Mouse (Mus musculus) gastrocnemius, postnatal 14 days (tissue): ENCODE results near the gene Stk11. TPM values are rescaled to one million over a fixed set of nuclear protein-coding genes. Genes with fewer than 3 reads are reported as not detected.

Source experiments
- DNase-seq: peaks from one replicate; pipeline ENCODE4 v3.0.0; 2021; ENCODE audit warnings: mixed read lengths
- intact Hi-C: fragments of 180-260 bp; cut with DNase I; formaldehyde crosslinking; loops from one replicate; pipeline ENCODE4 v1.15.1; 2025; ENCODE audit warnings: low total_unique reads
- total RNA-seq, 2 experiments: library from RNA; stranded (reverse); gene quantifications; 2 replicates each; pipeline ENCODE4 v1.2.3; 2021

Gene Stk11
- total RNA-seq, 2 experiments from 2014 or later, result 87.6 to 98.0 TPM

GRCm38 (mm10) chr10:80151211-80152034 is 35.8 kb downstream of the Stk11 start:
- intact Hi-C loops, result no loop called here
- DNase-seq, result peak; percentile 65

DNA sequence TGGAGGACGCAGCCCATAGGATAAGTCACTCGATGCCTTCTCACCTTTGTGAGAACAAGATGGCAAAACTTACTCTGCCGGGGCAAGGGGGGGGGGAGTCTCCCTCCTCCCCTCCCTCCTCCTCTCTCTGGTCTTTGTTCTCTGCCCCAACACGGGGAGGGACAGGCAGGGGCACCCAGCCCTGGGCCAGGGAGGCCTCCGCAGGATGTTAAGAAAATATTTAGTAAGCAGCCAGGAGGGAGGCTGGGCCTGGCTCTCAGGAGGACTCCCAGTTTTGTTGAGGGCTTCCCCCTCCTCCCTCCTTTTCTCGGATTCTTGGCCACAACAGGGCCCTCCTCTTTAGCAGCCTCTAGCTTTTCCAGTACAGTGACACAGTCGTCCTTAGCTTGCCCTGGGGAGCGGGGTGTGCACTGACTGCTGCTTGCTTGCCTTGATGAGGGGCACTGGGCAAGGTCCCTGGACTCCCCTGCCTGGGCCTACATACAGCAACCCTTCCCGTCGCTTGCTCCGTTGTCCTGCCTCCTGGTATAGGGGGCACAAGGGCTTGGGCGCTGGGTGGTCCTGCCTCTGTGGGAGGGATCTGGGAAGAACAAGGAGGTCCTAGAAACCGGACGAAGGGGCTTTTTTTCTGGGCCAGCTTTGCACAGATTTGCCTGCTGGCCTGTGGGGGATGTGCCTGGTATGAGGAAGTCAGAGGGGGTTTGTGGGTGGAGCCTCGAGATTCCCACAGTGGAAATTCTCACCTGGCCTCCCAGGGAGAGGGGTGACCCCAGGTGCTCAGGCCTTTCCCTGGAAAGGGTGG is 36.7 kb downstream of the Stk11 start:
- peak; percentile 56 for DNase-seq
- intact Hi-C loops, result no loop called here

DNA sequence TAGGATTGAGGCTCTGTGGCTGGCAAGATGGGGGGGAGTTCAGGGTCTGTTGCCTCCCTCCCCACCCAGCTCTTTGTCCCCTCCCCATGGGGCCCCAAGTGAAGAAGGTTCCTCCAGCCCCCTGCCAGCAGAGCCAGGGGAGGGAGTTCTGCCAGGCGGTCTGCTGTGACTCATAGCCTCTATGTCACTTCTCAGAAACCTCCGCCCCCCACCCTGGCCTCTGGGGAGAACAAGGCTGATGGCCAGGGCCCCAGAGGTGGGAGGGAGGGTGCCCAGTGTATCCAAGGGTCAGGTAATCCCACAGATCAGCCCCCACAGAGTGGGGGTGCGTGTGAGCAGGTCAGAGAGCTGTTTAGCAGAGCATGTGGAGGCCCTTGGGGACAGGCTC is 37.3 kb downstream of the Stk11 start:
- no peak for DNase-seq
- intact Hi-C loops, result no loop called here

GRCm38 (mm10) chr10:80153713-80154112 is 38.1 kb downstream of the Stk11 start:
- DNase-seq, result no peak
- intact Hi-C loops, result no loop called here

DNA sequence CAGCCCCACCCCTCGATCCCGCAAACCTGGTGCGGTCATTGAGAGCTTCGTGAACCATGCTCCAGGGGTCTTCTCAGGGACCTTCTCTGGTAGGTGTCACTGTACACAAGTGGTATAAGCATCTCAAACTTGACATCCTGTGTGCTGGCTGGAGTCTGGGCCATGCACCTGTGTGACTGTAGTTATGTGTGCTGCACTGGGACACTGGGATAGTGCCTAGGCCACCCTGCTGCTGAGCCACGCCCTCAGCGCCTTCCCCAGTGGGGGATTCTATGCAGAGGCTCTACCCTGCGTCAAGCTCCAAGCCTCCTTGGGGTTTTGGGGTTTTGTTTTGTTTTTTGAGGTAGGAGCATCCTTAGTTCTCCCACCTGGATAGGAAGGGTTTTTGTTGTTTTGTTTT is 38.8 kb downstream of the Stk11 start:
- DNase-seq, result no peak
- intact Hi-C loops, result no loop called here

DNA sequence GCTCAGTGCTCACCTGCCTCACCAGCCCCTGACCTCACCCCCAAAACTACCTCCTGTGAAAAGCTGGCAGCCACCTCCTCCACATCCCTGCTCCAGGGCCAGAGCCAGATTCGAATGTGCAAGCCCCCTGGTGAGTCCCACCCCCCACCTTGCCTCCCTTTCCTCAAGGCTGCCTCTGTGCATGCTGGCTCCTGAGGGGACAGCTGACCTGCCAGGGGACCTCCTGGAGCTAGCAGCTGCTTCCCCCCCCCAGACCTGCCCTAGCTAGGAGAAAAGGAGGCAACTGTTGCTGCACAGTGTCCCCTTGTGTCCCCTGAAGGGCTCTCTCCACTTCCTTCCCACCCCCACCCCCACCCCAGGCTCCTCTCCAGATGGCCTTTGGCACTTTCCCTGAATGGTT is 39.7 kb downstream of the Stk11 start:
- DNase-seq, result peak; percentile 5
- intact Hi-C loops, result no loop called here

GRCm38 (mm10) chr10:80156002-80156751 is 40.6 kb downstream of the Stk11 start:
- DNase-seq, result peak; percentile 13
- intact Hi-C loops, result no loop called here

DNA sequence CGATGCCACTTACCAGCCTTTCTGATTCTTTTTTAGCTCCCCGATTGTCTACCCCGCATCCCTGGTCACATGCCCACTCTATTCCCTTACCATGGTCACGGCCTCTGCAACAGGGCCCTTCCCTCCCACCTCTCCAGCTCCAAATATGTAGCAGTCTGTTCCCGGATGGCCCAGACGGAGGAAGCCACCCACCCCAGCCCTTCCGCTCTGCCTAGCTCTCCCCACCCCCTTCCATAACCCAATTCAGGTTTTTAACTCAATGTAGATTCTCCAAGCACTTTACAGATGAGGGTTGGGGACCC is 41.1 kb downstream of the Stk11 start:
- intact Hi-C loops, result no loop called here
- peak; percentile 38 for DNase-seq

DNA sequence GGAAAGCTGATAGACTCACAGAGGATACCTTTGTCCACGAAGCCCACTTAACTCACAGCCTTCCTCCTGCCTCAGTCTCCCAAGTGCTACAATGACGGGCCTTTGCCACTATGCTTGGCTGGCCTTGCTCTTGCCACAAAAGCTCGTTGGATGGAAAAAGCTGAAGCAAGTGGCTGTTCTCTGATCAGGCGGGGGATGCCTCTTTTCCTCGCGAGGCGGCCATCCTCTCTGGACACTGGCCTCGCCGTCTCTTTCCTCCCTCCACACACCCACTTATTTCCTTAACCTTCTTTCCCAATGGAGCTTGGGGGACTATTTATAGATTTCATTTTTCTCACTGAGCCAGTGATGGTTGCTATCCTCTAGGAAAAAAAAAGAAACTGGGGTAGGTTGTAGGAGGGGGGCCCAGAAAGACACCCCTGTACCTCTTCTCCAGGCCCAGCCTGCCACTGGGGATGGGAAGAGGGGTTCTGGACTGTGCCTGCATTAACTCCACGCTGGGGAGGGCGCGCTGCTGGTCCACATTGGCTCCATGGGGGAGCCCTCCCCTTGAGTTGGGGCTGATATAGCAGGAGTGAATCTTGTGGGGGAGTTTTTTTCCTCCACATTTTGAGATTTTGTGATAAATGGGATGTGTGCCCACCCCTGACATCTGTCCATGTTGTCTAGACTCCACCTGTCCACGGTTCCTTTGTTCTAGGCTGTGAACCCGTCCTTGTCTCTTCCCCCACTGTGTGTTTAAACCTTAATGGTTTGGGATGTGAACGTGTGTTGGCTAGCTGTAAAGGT is 41.7 kb downstream of the Stk11 start:
- no peak for DNase-seq
- intact Hi-C loops, result no loop called here

GRCm38 (mm10) chr10:80158307-80158986 is 42.8 kb downstream of the Stk11 start:
- DNase-seq, result peak; percentile 67
- intact Hi-C loops, result no loop called here

GRCm38 (mm10) chr10:80159021-80159560 is 43.5 kb downstream of the Stk11 start:
- intact Hi-C loops, result no loop called here
- DNase-seq, result peak; percentile 46

DNA sequence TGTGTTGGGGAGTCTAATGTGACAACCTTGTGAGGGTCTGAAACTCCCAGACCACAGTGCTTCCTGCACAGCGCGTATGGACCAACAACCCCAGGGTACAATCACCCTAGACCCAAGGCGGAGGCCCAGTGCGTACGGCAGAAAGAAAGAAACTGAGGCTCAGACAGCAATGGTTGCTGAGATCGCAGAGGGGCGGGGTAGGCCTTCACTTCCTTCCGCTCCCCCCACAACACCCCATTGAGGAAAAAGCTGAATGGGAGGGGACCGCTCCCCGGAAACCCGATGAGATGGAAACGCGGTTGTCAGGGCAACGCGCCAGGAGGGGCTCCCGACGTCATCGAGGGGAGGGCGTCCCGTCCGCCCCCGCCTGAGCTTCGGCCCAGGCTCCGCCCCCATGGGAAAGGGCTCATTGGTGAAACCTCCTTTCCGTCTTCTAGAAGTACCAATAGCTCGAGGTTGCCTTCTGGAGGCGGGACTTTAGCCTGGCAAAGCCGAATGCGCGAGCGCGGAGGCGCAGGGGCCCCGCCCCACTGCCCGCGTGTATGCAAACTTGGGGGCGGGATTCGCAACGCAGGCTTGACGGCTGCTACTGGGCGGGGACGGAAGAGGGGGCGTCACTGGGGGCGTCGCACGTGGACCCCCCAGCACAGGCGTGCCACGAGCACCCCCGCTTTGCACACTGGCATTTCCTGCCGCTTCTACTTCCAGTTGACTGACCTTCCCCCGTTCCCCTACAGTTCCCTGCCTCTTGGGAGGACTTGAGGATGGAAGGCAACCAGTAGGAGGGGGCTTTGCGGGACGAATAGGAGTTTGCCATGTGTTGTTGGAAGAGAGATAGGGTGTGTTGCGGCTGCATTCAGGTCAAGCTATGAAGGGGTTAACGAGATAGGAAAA is 44.2 kb downstream of the Stk11 start:
- DNase-seq, result peak; percentile 99
- intact Hi-C loops, result no loop called here

- intact Hi-C loops, result no loop called here
- DNase-seq, result peak; percentile 87
These were observed 45.1 kb downstream of the Stk11 start for GRCm38 (mm10) chr10:80160455-80161371.

GRCm38 (mm10) chr10:80161522-80162242 is 46.1 kb downstream of the Stk11 start:
- peak; percentile 43 for DNase-seq

DNA sequence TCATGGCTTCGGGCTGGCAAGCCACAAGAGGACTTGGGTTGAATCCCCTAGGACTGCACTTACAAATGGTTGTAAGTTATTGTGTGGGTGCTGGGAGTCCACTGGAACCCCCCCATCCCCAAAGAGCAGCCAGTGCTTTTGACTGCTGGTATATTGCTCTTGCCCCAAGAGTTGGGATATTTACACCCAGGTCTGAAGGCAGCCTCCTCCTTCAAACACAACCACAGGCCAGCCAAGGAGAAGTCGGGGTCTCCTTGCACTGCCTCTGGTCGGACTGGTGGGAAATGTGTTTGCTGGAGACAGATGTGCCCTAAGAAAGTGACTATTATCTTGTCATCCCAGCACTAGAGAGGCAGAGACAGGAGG is 46.6 kb downstream of the Stk11 start:
- DNase-seq, result no peak
- intact Hi-C loops, result no loop called here

More at GRCm38 (mm10) chr10:80161522-80162242, 46.1 kb downstream of the Stk11 start:
- intact Hi-C loops, result no loop called here

GRCm38 (mm10) chr10:80162716-80163299 is 47.2 kb downstream of the Stk11 start:
- no peak for DNase-seq
- intact Hi-C loops, result no loop called here
